Mouse (Mus musculus) hindbrain, embryonic 15.5 days (tissue): ENCODE results near the gene Psmc3ip. TPM values are rescaled to one million over a fixed set of nuclear protein-coding genes. Genes with fewer than 3 reads are reported as not detected.

Experiments
- ATAC-seq: fragments of 200-750 bp; cut with Nextera tagmentation; 2 replicates; pipeline ENCODE4 v1.8.0; 2017; ENCODE audit warnings: low read depth, moderate number of reproducible peaks, moderate TSS enrichment; ENCODE audit not compliant: low FRiP score
- H3K27ac ChIP-seq: fragments of 300-500 bp; sonication (generic); replicated peaks from 2 replicates; pipeline ENCODE4 v1.5.1; 2015; ENCODE audit warnings: mild to moderate bottlenecking, inconsistent platforms
- H3K27me3 ChIP-seq: fragments of 300-500 bp; sonication (generic); 2 replicates; pipeline ENCODE4 v1.6.1; 2015; ENCODE audit warnings: control low read depth, inconsistent platforms
- H3K36me3 ChIP-seq: fragments of 300-500 bp; sonication (generic); 2 replicates; pipeline ENCODE4 v1.6.1; 2015; ENCODE audit warnings: control low read depth, inconsistent platforms
- H3K4me1 ChIP-seq: fragments of 300-500 bp; sonication (generic); replicated peaks from 2 replicates; pipeline ENCODE4 v1.6.1; 2015; ENCODE audit warnings: control low read depth, inconsistent platforms
- H3K4me2 ChIP-seq: fragments of 300-500 bp; sonication (generic); 2 replicates; pipeline ENCODE4 v1.6.1; 2015; ENCODE audit warnings: moderate library complexity, mild to moderate bottlenecking, inconsistent platforms
- H3K4me3 ChIP-seq: fragments of 300-500 bp; sonication (generic); 2 replicates; pipeline ENCODE4 v1.5.1; 2015; ENCODE audit warnings: mild to moderate bottlenecking, inconsistent platforms
- H3K9ac ChIP-seq: fragments of 300-500 bp; sonication (generic); 2 replicates; pipeline ENCODE4 v1.6.1; 2015; ENCODE audit warnings: inconsistent platforms
- H3K9me3 ChIP-seq: fragments of 300-500 bp; sonication (generic); 2 replicates; pipeline ENCODE4 v1.6.1; 2016; ENCODE audit warnings: control low read depth, inconsistent platforms
- WGBS: fragments of 180-500 bp; shearing (Covaris S2); methylation state at CpG from one replicate; pipeline ENCODE4 v1.1.7; 2015; 5-methylcytosine and 5-hydroxymethylcytosine counted together
- polyA plus RNA-seq: library from polyadenylated mRNA; unstranded; fragments of >200 nt; fragmentation: Nextera tagmentation; extraction: Ambion mirVana; gene quantifications from 2 replicates; pipeline ENCODE4 v1.2.1, GENCODE M21; 2015

Psmc3ip gene
- polyA plus RNA-seq, 1 experiment from 2014 or later: 22.5 TPM

- Histone ChIP-seq H3K36me3 (peaks cover 66% of the 10 kb centered on the region), H3K4me1 (0 out of 2 replicates have a peak, but pooled peaks cover 1% of the 10 kb centered on the region), H3K4me3 (no peak overlapping the region), H3K9me3 (no peaks in the 10 kb centered on the region), H3K27me3 (no peaks in the 10 kb centered on the region), H3K4me2 (no peak overlapping the region), H3K9ac (no peak overlapping the region), H3K27ac (no peak overlapping the region)
- 90% methylated on average over 5 of the region's 5 CpGs for WGBS
- ATAC-seq: no peak
Observed at GRCm38 (mm10) chr11:101058726-101059125, 36.5 kb downstream of the Psmc3ip start.

GRCm38 (mm10) chr11:101057860-101058259 is 37.4 kb downstream of the Psmc3ip start:
- no peak overlapping the region for H3K4me2 ChIP-seq
- 37% methylated on average over 5 of the region's 5 CpGs for WGBS
- no peaks in the 10 kb centered on the region for H3K27me3 ChIP-seq
- peaks cover 72% of the 10 kb centered on the region for H3K36me3 ChIP-seq
- H3K4me3 ChIP-seq: no peak overlapping the region
- no peak for ATAC-seq
- H3K4me1 ChIP-seq: no peaks in the 10 kb centered on the region
- H3K9me3 ChIP-seq: no peaks in the 10 kb centered on the region
- no peak overlapping the region for H3K27ac ChIP-seq
- H3K9ac ChIP-seq: no peak overlapping the region

- Histone ChIP-seq H3K27me3 (no peaks in the 10 kb centered on the region), H3K4me3 (no peak overlapping the region), H3K4me2 (no peak overlapping the region), H3K27ac (no peak overlapping the region), H3K4me1 (no peaks in the 10 kb centered on the region), H3K9ac (no peak overlapping the region), H3K9me3 (no peaks in the 10 kb centered on the region), H3K36me3 (peaks cover 72% of the 10 kb centered on the region)
- ATAC-seq: no peak
- 56% methylated on average over 8 of the region's 8 CpGs for WGBS
Observed at GRCm38 (mm10) chr11:101056885-101057284, 38.4 kb downstream of the Psmc3ip start.

GRCm38 (mm10) chr11:101055418-101055817 is 39.8 kb downstream of the Psmc3ip start:
- no peaks in the 10 kb centered on the region for H3K4me1 ChIP-seq
- H3K27me3 ChIP-seq: no peaks in the 10 kb centered on the region
- no peak overlapping the region for H3K9ac ChIP-seq
- no peaks in the 10 kb centered on the region for H3K9me3 ChIP-seq
- H3K36me3 ChIP-seq: peaks cover 78% of the 10 kb centered on the region
- no peak for ATAC-seq
- H3K27ac ChIP-seq: no peak overlapping the region
- no peak overlapping the region for H3K4me2 ChIP-seq
- H3K4me3 ChIP-seq: no peak overlapping the region
- WGBS: 86% methylated on average over 14 of the region's 14 CpGs

GRCm38 (mm10) chr11:101053974-101054373 is 41.3 kb downstream of the Psmc3ip start:
- Histone ChIP-seq H3K4me1 (no peaks in the 10 kb centered on the region), H3K4me3 (no peak overlapping the region), H3K27ac (no peak overlapping the region), H3K36me3 (peaks cover 87% of the 10 kb centered on the region), H3K27me3 (no peaks in the 10 kb centered on the region), H3K4me2 (no peak overlapping the region), H3K9me3 (no peaks in the 10 kb centered on the region), H3K9ac (no peak overlapping the region)
- no peak for ATAC-seq
- 100% methylated on average over 1 of the region's 1 CpGs for WGBS

- WGBS: 93% methylated on average over 10 of the region's 10 CpGs
- H3K9me3 ChIP-seq: no peaks in the 10 kb centered on the region
- H3K4me1 ChIP-seq: no peaks in the 10 kb centered on the region
- H3K4me3 ChIP-seq: no peak overlapping the region
- H3K27ac ChIP-seq: no peak overlapping the region
- no peak overlapping the region for H3K4me2 ChIP-seq
- peaks cover 89% of the 10 kb centered on the region for H3K36me3 ChIP-seq
- ATAC-seq: no peak
- H3K27me3 ChIP-seq: no peaks in the 10 kb centered on the region
- H3K9ac ChIP-seq: no peak overlapping the region
Observed at GRCm38 (mm10) chr11:101052751-101053473, 42.3 kb downstream of the Psmc3ip start.

GRCm38 (mm10) chr11:101051617-101052016 is 43.6 kb downstream of the Psmc3ip start:
- Histone ChIP-seq H3K9ac (no peak overlapping the region), H3K4me3 (no peak overlapping the region), H3K9me3 (no peaks in the 10 kb centered on the region), H3K27ac (no peak overlapping the region), H3K36me3 (peaks cover 97% of the 10 kb centered on the region), H3K27me3 (no peaks in the 10 kb centered on the region), H3K4me2 (no peak overlapping the region), H3K4me1 (no peaks in the 10 kb centered on the region)
- ATAC-seq: no peak
- 84% methylated on average over 8 of the region's 8 CpGs for WGBS

- H3K4me3 ChIP-seq: no peak overlapping the region
- no peak overlapping the region for H3K27ac ChIP-seq
- H3K36me3 ChIP-seq: peaks cover 97% of the 10 kb centered on the region
- WGBS: 78% methylated on average over 6 of the region's 6 CpGs
- no peak overlapping the region for H3K4me2 ChIP-seq
- no peak for ATAC-seq
- H3K4me1 ChIP-seq: no peaks in the 10 kb centered on the region
- no peak overlapping the region for H3K9ac ChIP-seq
- H3K9me3 ChIP-seq: no peaks in the 10 kb centered on the region
- no peaks in the 10 kb centered on the region for H3K27me3 ChIP-seq
Observed at GRCm38 (mm10) chr11:101051051-101051493, 44.2 kb downstream of the Psmc3ip start.

- Histone ChIP-seq H3K27me3 (no peaks in the 10 kb centered on the region), H3K4me1 (no peaks in the 10 kb centered on the region), H3K9me3 (no peaks in the 10 kb centered on the region), H3K27ac (no peak overlapping the region), H3K9ac (no peak overlapping the region), H3K4me3 (no peak overlapping the region), H3K36me3 (peaks cover 97% of the 10 kb centered on the region), H3K4me2 (no peak overlapping the region)
- no peak for ATAC-seq
- WGBS: 81% methylated on average over 9 of the region's 9 CpGs
Observed at GRCm38 (mm10) chr11:101050359-101050758, 44.9 kb downstream of the Psmc3ip start.

- Histone ChIP-seq H3K4me2 (no peak overlapping the region), H3K36me3 (peaks cover 98% of the 10 kb centered on the region), H3K9me3 (no peaks in the 10 kb centered on the region), H3K27ac (no peak overlapping the region), H3K9ac (no peak overlapping the region), H3K4me3 (no peak overlapping the region), H3K27me3 (no peaks in the 10 kb centered on the region), H3K4me1 (no peaks in the 10 kb centered on the region)
- 87% methylated on average over 3 of the region's 3 CpGs for WGBS
- ATAC-seq: no peak
Observed at GRCm38 (mm10) chr11:101047502-101047901, 47.7 kb downstream of the Psmc3ip start.

- H3K9me3 ChIP-seq: no peaks in the 10 kb centered on the region
- H3K36me3 ChIP-seq: peaks cover 96% of the 10 kb centered on the region
- WGBS: 68% methylated on average over 9 of the region's 9 CpGs
- no peak overlapping the region for H3K27ac ChIP-seq
- H3K4me3 ChIP-seq: no peak overlapping the region
- H3K9ac ChIP-seq: no peak overlapping the region
- H3K4me1 ChIP-seq: no peaks in the 10 kb centered on the region
- no peaks in the 10 kb centered on the region for H3K27me3 ChIP-seq
- ATAC-seq: no peak
- H3K4me2 ChIP-seq: no peak overlapping the region
Observed at GRCm38 (mm10) chr11:101046440-101046839, 48.8 kb downstream of the Psmc3ip start.

GRCm38 (mm10) chr11:101045826-101046225 is 49.4 kb downstream of the Psmc3ip start:
- H3K4me3 ChIP-seq: no peak overlapping the region
- peaks cover 97% of the 10 kb centered on the region for H3K36me3 ChIP-seq
- ATAC-seq: no peak

More at GRCm38 (mm10) chr11:101045826-101046225, 49.4 kb downstream of the Psmc3ip start:
- H3K27ac ChIP-seq: no peak overlapping the region
- no peak overlapping the region for H3K4me2 ChIP-seq
- no peaks in the 10 kb centered on the region for H3K9me3 ChIP-seq
- 93% methylated on average over 4 of the region's 4 CpGs for WGBS
- H3K9ac ChIP-seq: no peak overlapping the region
- H3K4me1 ChIP-seq: no peaks in the 10 kb centered on the region
- H3K27me3 ChIP-seq: no peaks in the 10 kb centered on the region
